ENCODE assay signal across 9 mouse cellular contexts in genomic region chr1:63182212-63182611, GRCm38 (mm10). TPM values are rescaled to one million over a fixed set of nuclear protein-coding genes. Genes with fewer than 3 reads are reported as not detected.
DNase-seq lines count a peak whose midpoint lies in the region; ATAC-seq and TF ChIP-seq lines count a peak whose summit lies in the region.
"Had no signal": no experiment of that assay in that cellular context is flagged by ENCODE, and none has a peak within 500 bp of the region (broad histone marks: within the 10 kb centered on the region; RNA-seq: fewer than 3 reads in every experiment).

No protein-coding gene starts in this region.

- WGBS in cerebellum, adult 2 months = 54% methylated on average over 5 of the region's 5 CpGs
- 73% methylated on average over 5 of the region's 5 CpGs for WGBS in stomach, postnatal 0 days
- 76% methylated on average over 5 of the region's 5 CpGs for WGBS in intestine, postnatal 0 days

- no peak overlapping the region for H3K27ac ChIP-seq in cerebellum, adult 2 months (ENCODE audit: insufficient read depth, low read length)
- H3K27ac ChIP-seq in stomach, postnatal 0 days (replicated peaks) = no peak overlapping the region
- H3K27ac ChIP-seq in intestine, postnatal 0 days (ENCODE audit: low read depth, low read length) = no peak overlapping the region
- H3K27ac ChIP-seq: limb, embryonic 13.5 days had no signal

- ATAC-seq in stomach, postnatal 0 days (ENCODE audit: low FRiP score, low TSS enrichment) = no peak
- ATAC-seq in erythroid progenitor cell, adult 5-6 weeks (replicated peaks; ENCODE audit: low FRiP score, poor library complexity, severe bottlenecking) = no peak
- ATAC-seq in intestine, postnatal 0 days = no peak

- H3K9me3 ChIP-seq in stomach, postnatal 0 days (ENCODE audit: control insufficient read depth, low read length) = no peaks in the 10 kb centered on the region
- no peaks in the 10 kb centered on the region for H3K9me3 ChIP-seq in intestine, postnatal 0 days (ENCODE audit: control insufficient read depth)
- H3K9me3 ChIP-seq: limb, embryonic 13.5 days had no signal

- H3K27me3 ChIP-seq in cerebellum, adult 2 months (ENCODE audit: control insufficient read depth, insufficient read depth, low read length) = no peaks in the 10 kb centered on the region
- no peaks in the 10 kb centered on the region for H3K27me3 ChIP-seq in stomach, postnatal 0 days (ENCODE audit: control insufficient read depth, insufficient read depth, low read length)
- no peaks in the 10 kb centered on the region for H3K27me3 ChIP-seq in intestine, postnatal 0 days (replicated peaks; ENCODE audit: control insufficient read depth, insufficient read depth, low read length)
- H3K27me3 ChIP-seq: limb, embryonic 13.5 days had no signal

- no peak for TF ChIP-seq EP300 in stomach, postnatal 0 days (optimal IDR thresholded peaks at IDR 0.05)

- intact Hi-C loops in left cerebral cortex, postnatal 25 days (cut with DNase I) = loop anchor here (5.0 kb wide), 2 partner anchors 70 to 90 kb away; partner anchors contain the start of gene Zdbf2
- intact Hi-C loops in heart, postnatal 25 days (cut with DNase I) = loop anchor here (5.0 kb wide), 2 partner anchors 55 to 70 kb away; no protein-coding TSS in a partner anchor

- no peak for TF ChIP-seq CTCF in cerebellum, adult 2 months (IDR thresholded peaks at IDR 0.05; ENCODE audit: borderline replicate concordance, insufficient read depth, low read depth, low read length)
- TF ChIP-seq CTCF in stomach, postnatal 0 days (IDR thresholded peaks at IDR 0.05; ENCODE audit: low read depth) = no peak
- TF ChIP-seq CTCF in intestine, postnatal 0 days (IDR thresholded peaks at IDR 0.05; ENCODE audit: low read depth) = no peak

- H3K4me3 ChIP-seq in cerebellum, adult 2 months (replicated peaks; ENCODE audit: insufficient read depth, low read depth, low read length) = no peak overlapping the region
- no peak overlapping the region for H3K4me3 ChIP-seq in stomach, postnatal 0 days (ENCODE audit: low read depth, low read length)
- no peak overlapping the region for H3K4me3 ChIP-seq in intestine, postnatal 0 days (ENCODE audit: low read depth, low read length)
- H3K4me3 ChIP-seq: limb, embryonic 13.5 days had no signal

- TF ChIP-seq POLR2A in cerebellum, adult 2 months (IDR thresholded peaks at IDR 0.05; ENCODE audit: borderline replicate concordance, insufficient read depth, low read length) = no peak

- no peak overlapping the region for H3K4me2 ChIP-seq in stomach, postnatal 0 days (replicated peaks; ENCODE audit: low read depth)
- no peak overlapping the region for H3K4me2 ChIP-seq in intestine, postnatal 0 days (replicated peaks; ENCODE audit: low read depth)
- H3K4me2 ChIP-seq: limb, embryonic 13.5 days had no signal

- no peaks in the 10 kb centered on the region for H3K4me1 ChIP-seq in cerebellum, adult 2 months (ENCODE audit: control insufficient read depth, insufficient read depth, low read length)
- H3K4me1 ChIP-seq in stomach, postnatal 0 days (replicated peaks; ENCODE audit: control insufficient read depth, insufficient read depth) = no peaks in the 10 kb centered on the region
- H3K4me1 ChIP-seq in intestine, postnatal 0 days (replicated peaks; ENCODE audit: control insufficient read depth, insufficient read depth, low read length) = no peaks in the 10 kb centered on the region

- no peak overlapping the region for H3K9ac ChIP-seq in stomach, postnatal 0 days (ENCODE audit: low read length)
- no peak overlapping the region for H3K9ac ChIP-seq in intestine, postnatal 0 days (ENCODE audit: low read depth, low read length)
- H3K9ac ChIP-seq: limb, embryonic 13.5 days had no signal

- H3K36me3 ChIP-seq in stomach, postnatal 0 days (ENCODE audit: control insufficient read depth, insufficient read depth, low read length) = 0 out of 2 replicates have a peak, but pooled peaks cover 2% of the 10 kb centered on the region
- H3K36me3 ChIP-seq in intestine, postnatal 0 days (ENCODE audit: control insufficient read depth, insufficient read depth) = peaks cover 7% of the 10 kb centered on the region

- peak; percentile 9 to 21 for DNase-seq in left cerebral cortex, postnatal 25 days (ENCODE audit: low spot score in 2 of 2)
- no peak for DNase-seq in left cerebral cortex, adult 11 months (ENCODE audit: low spot score)
- peak; percentile 38 for DNase-seq in adrenal gland, adult 8-10 months
- DNase-seq in cerebellum, adult 2 months = peak; percentile 82 to 87
- DNase-seq in heart, postnatal 25 days (ENCODE audit: low spot score) = peak; percentile 28
- DNase-seq in stomach, postnatal 0 days (ENCODE audit: low spot score) = peak; percentile 21

RNA-seq across cellular contexts. Expression of gene Ndufs1, which starts 5.6 kb away (rescaled TPM):
- 100 to 1,000 TPM; 150 to 152 TPM for total RNA-seq in left cerebral cortex, postnatal 25 days (2021)
- 100 to 1,000 TPM; 185 to 263 (median 226) TPM for total RNA-seq in adrenal gland, adult 8-10 months (2022)
- 166 and 175 TPM in 2 replicates for polyA plus RNA-seq in cerebellum, adult 2 months (2012; rRNA removed)
- total RNA-seq in heart, postnatal 25 days (2021) = 100 to 1,000 TPM; 830 to 856 TPM
- 86.5 and 90.7 TPM in 2 replicates for polyA plus RNA-seq in stomach, postnatal 0 days (2015; fragmentation: Nextera tagmentation; extraction: Ambion mirVana)
- total RNA-seq in erythroid progenitor cell, adult 5-6 weeks (2015; ENCODE audit: low replicate concordance) = 54.9 and 80.0 TPM in 2 replicates
- 76.9 and 90.8 TPM in 2 replicates for total RNA-seq in erythroid progenitor cell, adult 5-6 weeks (2017; ENCODE audit: low replicate concordance)
- polyA plus RNA-seq in intestine, postnatal 0 days (2015; fragmentation: Nextera tagmentation; extraction: Ambion mirVana) = 124 and 129 TPM in 2 replicates

RNA-seq across cellular contexts. Expression of gene Eef1b2, which starts 5.6 kb away (rescaled TPM):
- 100 to 1,000 TPM; 333 TPM for total RNA-seq in left cerebral cortex, postnatal 25 days (2021)
- total RNA-seq in adrenal gland, adult 8-10 months (2022) = 100 to 1,000 TPM; 529 to 647 (median 593) TPM
- polyA plus RNA-seq in cerebellum, adult 2 months (2012; rRNA removed) = 279 and 319 TPM in 2 replicates
- 100 to 1,000 TPM; 356 to 385 TPM for total RNA-seq in heart, postnatal 25 days (2021)
- polyA plus RNA-seq in stomach, postnatal 0 days (2015; fragmentation: Nextera tagmentation; extraction: Ambion mirVana) = 427 and 438 TPM in 2 replicates
- 300 and 336 TPM in 2 replicates for total RNA-seq in erythroid progenitor cell, adult 5-6 weeks (2015; ENCODE audit: low replicate concordance)
- 425 and 688 TPM in 2 replicates for total RNA-seq in erythroid progenitor cell, adult 5-6 weeks (2017; ENCODE audit: low replicate concordance)
- 316 and 324 TPM in 2 replicates for polyA plus RNA-seq in intestine, postnatal 0 days (2015; fragmentation: Nextera tagmentation; extraction: Ambion mirVana)

RNA-seq across cellular contexts. Expression of gene Gpr1, which starts 32.1 kb away (rescaled TPM):
- under 1 TPM; 0.32 to 0.78 TPM for total RNA-seq in left cerebral cortex, postnatal 25 days (2021)
- under 1 TPM in 3 of 4 experiments, not detected in 1; 0.23 to 0.42 (median 0.38) TPM for total RNA-seq in adrenal gland, adult 8-10 months (2022)
- 0.20 and 0.36 TPM in 2 replicates for polyA plus RNA-seq in cerebellum, adult 2 months (2012; rRNA removed)
- under 1 TPM; 0.31 to 0.49 TPM for total RNA-seq in heart, postnatal 25 days (2021)
- polyA plus RNA-seq in stomach, postnatal 0 days (2015; fragmentation: Nextera tagmentation; extraction: Ambion mirVana) = 0.05 and 0.11 TPM in 2 replicates
- not detected in 2 replicates for total RNA-seq in erythroid progenitor cell, adult 5-6 weeks (2015; ENCODE audit: low replicate concordance)
- total RNA-seq in erythroid progenitor cell, adult 5-6 weeks (2017; ENCODE audit: low replicate concordance) = not detected in 2 replicates
- 0.08 TPM in 2 replicates for polyA plus RNA-seq in intestine, postnatal 0 days (2015; fragmentation: Nextera tagmentation; extraction: Ambion mirVana)
